Mouse (Mus musculus) G1E (cell line): ENCODE data around the gene Pla2g15.

Experiments
- CTCF ChIP-seq: IDR thresholded peaks from 2 replicates; pipeline ENCODE4 v1.5.1; 2012; ENCODE audit warnings: low read depth, low read length, inconsistent platforms, mixed read lengths
- GATA2 ChIP-seq: IDR thresholded peaks from 2 replicates; pipeline ENCODE4 v1.6.1; 2012; ENCODE audit warnings: low read depth, low read length, inconsistent platforms, borderline replicate concordance
- TAL1 ChIP-seq: conservative IDR thresholded peaks from 2 replicates; pipeline ENCODE4 v1.6.1; 2012; ENCODE audit warnings: low read depth, low read length, inconsistent platforms, mixed read lengths

DNA sequence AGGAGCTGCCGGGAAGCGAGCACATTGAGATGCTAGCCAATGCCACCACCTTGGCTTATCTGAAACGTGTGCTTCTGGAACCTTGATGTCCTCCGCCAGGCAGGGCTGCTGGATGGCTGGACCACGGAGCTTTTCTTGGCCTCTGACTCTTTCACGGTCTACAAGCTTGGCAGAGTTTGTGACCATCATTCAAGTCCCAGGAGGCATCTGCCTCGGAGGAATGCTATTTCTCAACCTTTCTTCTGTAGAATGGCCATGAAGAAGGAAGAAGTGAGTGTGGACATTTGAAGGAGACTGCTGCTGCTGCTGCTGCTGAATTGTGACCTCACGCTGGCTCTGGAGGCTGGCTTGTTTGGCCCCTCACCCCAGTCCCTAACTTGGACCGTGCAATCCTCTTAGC lies 13.1 kb downstream of the Pla2g15 start:
- TF ChIP-seq CTCF: no peak
- TF ChIP-seq TAL1: no peak
- no peak for TF ChIP-seq GATA2
